Mouse (Mus musculus) midbrain, embryonic 10.5 days (tissue): Measurements from ENCODE around the gene Olfr829. TPM values are rescaled to one million over a fixed set of nuclear protein-coding genes. Genes with fewer than 3 reads are reported as not detected.
"Not testable (repeated sequence)": the region's sequence is repeated elsewhere in the genome, so short reads cannot be mapped to it uniquely, and the experiment has no call there.

Experiments
- DNase-seq: peaks from one replicate; pipeline ENCODE4 v3.0.0-alpha.2; 2017; ENCODE audit warnings: low spot score
- H3K27ac ChIP-seq: fragments of 300-500 bp; sonication (generic); replicated peaks from 2 replicates; pipeline ENCODE4 v1.5.1; 2016; ENCODE audit warnings: mild to moderate bottlenecking
- H3K27me3 ChIP-seq: fragments of 300-500 bp; sonication (generic); 2 replicates; pipeline ENCODE4 v1.6.1; 2016; ENCODE audit warnings: low read depth, mild to moderate bottlenecking; ENCODE audit not compliant: poor library complexity, severe bottlenecking
- H3K36me3 ChIP-seq: fragments of 300-500 bp; sonication (generic); 2 replicates; pipeline ENCODE4 v1.6.1; 2016; ENCODE audit warnings: mild to moderate bottlenecking, moderate library complexity
- H3K4me1 ChIP-seq: fragments of 300-500 bp; sonication (generic); 2 replicates; pipeline ENCODE4 v1.6.1; 2016
- H3K4me3 ChIP-seq: fragments of 300-500 bp; sonication (generic); 2 replicates; pipeline ENCODE4 v1.5.1; 2016; ENCODE audit warnings: mild to moderate bottlenecking, moderate library complexity
- H3K9me3 ChIP-seq: fragments of 300-500 bp; sonication (generic); replicated peaks from 2 replicates; pipeline ENCODE4 v1.6.1; 2016; ENCODE audit warnings: mild to moderate bottlenecking
- WGBS: fragments of 180-500 bp; shearing (Covaris S2); methylation state at CpG from one replicate; pipeline ENCODE4 v1.1.7; 2016; 5-methylcytosine and 5-hydroxymethylcytosine counted together
- polyA plus RNA-seq: library from polyadenylated mRNA; unstranded; fragments of >200 nt; fragmentation: Nextera tagmentation; extraction: Ambion mirVana; gene quantifications from 2 replicates; pipeline ENCODE4 v1.2.1, GENCODE M21; 2016

The Olfr829 gene
- polyA plus RNA-seq = not detected in 2 replicates

- no peak for DNase-seq
- H3K27ac ChIP-seq = no peak within 1 kb of the TSS
- H3K27me3 ChIP-seq = no peaks in the 10 kb centered on the region
- no peak within 1 kb of the TSS for H3K4me3 ChIP-seq
- no peaks in the 10 kb centered on the region for H3K4me1 ChIP-seq
- no peaks in the 10 kb centered on the region for H3K9me3 ChIP-seq
- no peaks in the 10 kb centered on the region for H3K36me3 ChIP-seq
- WGBS = 86% methylated on average over 1 of the region's 1 CpGs
These were observed at the start of gene Olfr829 for GRCm38 (mm10) chr9:18854633-18855032. TSS of gene Olfr829 (plus strand) at chr9:18854933.

- H3K27me3 ChIP-seq = no peaks in the 10 kb centered on the region
- no peak within 1 kb of the TSS for H3K27ac ChIP-seq
These were observed 35.3 kb upstream of the Olfr829 start, which contains the start of gene Olfr828 for GRCm38 (mm10) chr9:18819426-18819825. TSS of gene Olfr828 (minus strand) at chr9:18819526.

DNA sequence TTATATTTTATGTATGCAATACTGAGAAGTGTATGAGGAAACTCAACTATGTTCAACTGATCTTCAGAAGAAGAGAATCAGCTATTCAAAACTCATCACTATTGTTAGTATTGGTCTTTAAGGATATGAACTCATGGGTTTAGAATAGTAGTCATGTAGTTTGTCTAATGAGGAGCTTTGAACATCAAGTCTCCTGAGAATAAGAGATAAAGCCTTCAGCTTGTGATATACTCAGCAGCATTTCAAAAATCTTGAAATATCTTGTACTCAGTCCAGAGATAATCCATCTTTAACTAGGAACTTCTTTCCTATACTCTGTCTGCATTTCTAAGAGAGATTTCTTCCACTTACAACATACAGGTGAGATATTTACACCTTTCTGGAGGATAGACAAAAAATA is 19.7 kb downstream of the Olfr829 start, which contains the start of gene Olfr830:
TSS of gene Olfr830 (plus strand) at position 301 of the 400 bp plus-strand sequence.
- H3K9me3 ChIP-seq = no peaks in the 10 kb centered on the region
- DNase-seq = no peak

More at GRCm38 (mm10) chr9:18819426-18819825, 35.3 kb upstream of the Olfr829 start, which contains the start of gene Olfr828:
- H3K36me3 ChIP-seq = no peaks in the 10 kb centered on the region
- no peak within 1 kb of the TSS for H3K4me3 ChIP-seq
- no peaks in the 10 kb centered on the region for H3K4me1 ChIP-seq
- H3K9me3 ChIP-seq = no peaks in the 10 kb centered on the region; the same call in 1 of the 2 replicates
- DNase-seq = no peak

GRCm38 (mm10) chr9:18907699-18908098 is 53.0 kb downstream of the Olfr829 start:
- not testable (repeated sequence) for H3K4me1 ChIP-seq, H3K27me3 ChIP-seq, H3K36me3 ChIP-seq, H3K4me3 ChIP-seq, H3K27ac ChIP-seq, H3K9me3 ChIP-seq, DNase-seq
- WGBS = 68% methylated on average over 2 of the region's 2 CpGs

More for the DNA sequence above, 19.7 kb downstream of the Olfr829 start, which contains the start of gene Olfr830:
- Histone ChIP-seq H3K27me3 (no peaks in the 10 kb centered on the region), H3K4me1 (no peaks in the 10 kb centered on the region), H3K27ac (no peak within 1 kb of the TSS), H3K4me3 (no peak within 1 kb of the TSS), H3K36me3 (no peaks in the 10 kb centered on the region)

Other genes starting within 250 kb of the Olfr829 start
- not detected in 2 replicates for gene Muc16, start 180.4 kb upstream of the Olfr829 start, polyA plus RNA-seq
- not detected in 2 replicates for gene Olfr24, start 90.9 kb upstream of the Olfr829 start, polyA plus RNA-seq
- not detected in 2 replicates for gene Olfr828, start 35.4 kb upstream of the Olfr829 start, polyA plus RNA-seq
- not detected in 2 replicates for gene Olfr830, start 19.8 kb downstream of the Olfr829 start, polyA plus RNA-seq
- gene Olfr832, start 82.2 kb downstream of the Olfr829 start, polyA plus RNA-seq = not detected in 2 replicates
- not detected in 2 replicates for gene Olfr834, start 133.1 kb downstream of the Olfr829 start, polyA plus RNA-seq
- gene Olfr835, start 177.8 kb downstream of the Olfr829 start, polyA plus RNA-seq = not detected in 2 replicates